Mouse (Mus musculus) kidney, postnatal 0 days (tissue): ENCODE data around the gene Cntn2. TPM values are rescaled to one million over a fixed set of nuclear protein-coding genes. Genes with fewer than 3 reads are reported as not detected.
A peak's percentile ranks its signal among the peaks of the same experiment; 100 is the strongest.

Source experiments
- ATAC-seq: fragments of 200-750 bp; cut with Nextera tagmentation; replicated peaks from 2 replicates; pipeline ENCODE4 v1.8.0; 2017; ENCODE audit warnings: low read depth, moderate number of reproducible peaks, moderate TSS enrichment, moderate library complexity; ENCODE audit not compliant: low FRiP score
- DNase-seq: peaks from one replicate; pipeline ENCODE4 v3.0.0-alpha.2; 2016; ENCODE audit warnings: low spot score
- H3K27ac ChIP-seq: fragments of 300-500 bp; sonication (generic); 2 replicates; pipeline ENCODE4 v1.5.1; 2014; ENCODE audit warnings: mild to moderate bottlenecking
- H3K27me3 ChIP-seq: fragments of 300-500 bp; sonication (generic); 2 replicates; pipeline ENCODE4 v1.6.1; 2014; ENCODE audit warnings: low read length, mixed read lengths; ENCODE audit not compliant: insufficient read depth
- H3K36me3 ChIP-seq: fragments of 300-500 bp; sonication (generic); 2 replicates; pipeline ENCODE4 v1.6.1; 2014; ENCODE audit warnings: low read length, mixed read lengths; ENCODE audit not compliant: insufficient read depth
- H3K4me1 ChIP-seq: fragments of 300-500 bp; sonication (generic); replicated peaks from 2 replicates; pipeline ENCODE4 v1.6.1; 2014; ENCODE audit warnings: antibody characterized with exemption, low read length, mixed read lengths; ENCODE audit not compliant: insufficient read depth
- H3K4me2 ChIP-seq: fragments of 300-500 bp; sonication (generic); 2 replicates; pipeline ENCODE4 v1.6.1; 2014; ENCODE audit warnings: mild to moderate bottlenecking, low read length, moderate library complexity, mixed read lengths
- H3K4me3 ChIP-seq: fragments of 300-500 bp; sonication (generic); replicated peaks from 2 replicates; pipeline ENCODE4 v1.5.1; 2014; ENCODE audit warnings: low read depth, low read length
- H3K9ac ChIP-seq: fragments of 300-500 bp; sonication (generic); 2 replicates; pipeline ENCODE4 v1.6.1; 2014; ENCODE audit warnings: low read depth, low read length
- H3K9me3 ChIP-seq: fragments of 300-500 bp; sonication (generic); replicated peaks from 2 replicates; pipeline ENCODE4 v1.6.1; 2016; ENCODE audit warnings: low read length, inconsistent platforms, mixed read lengths
- CTCF ChIP-seq: IDR thresholded peaks from 2 replicates; pipeline ENCODE4 v1.5.1; 2016; ENCODE audit warnings: antibody characterized with exemption, low read depth, mild to moderate bottlenecking, moderate library complexity
- WGBS: fragments of 180-500 bp; shearing (Covaris S2); extraction: QIAGEN DNeasy Blood & Tissue Kit; methylation state at CpG from one replicate; pipeline ENCODE4 v1.1.7; 2014; 5-methylcytosine and 5-hydroxymethylcytosine counted together
- polyA plus RNA-seq: library from polyadenylated mRNA; unstranded; fragments of >200 nt; fragmentation: Nextera tagmentation; extraction: Ambion mirVana; gene quantifications from 2 replicates; pipeline ENCODE4 v1.2.1, GENCODE M21; 2015

Gene Cntn2
- polyA plus RNA-seq, 1 experiment from 2014 or later = 0.13 TPM

GRCm38 (mm10) chr1:132530631-132531191, 12.3 kb downstream of the Cntn2 start:
- Histone ChIP-seq H3K27me3 (no peaks in the 10 kb centered on the region), H3K4me2 (no peak overlapping the region), H3K9ac (no peak overlapping the region), H3K36me3 (no peaks in the 10 kb centered on the region), H3K4me3 (no peak overlapping the region), H3K9me3 (no peaks in the 10 kb centered on the region), H3K27ac (no peak overlapping the region), H3K4me1 (peaks cover 7% of the 10 kb centered on the region; the same call in 1 of the 2 replicates)
- ATAC-seq (no peak), DNase-seq (no peak)
- TF ChIP-seq CTCF = no peak
- WGBS = 9% methylated on average over 5 of the region's 5 CpGs

- Histone ChIP-seq H3K27me3 (no peaks in the 10 kb centered on the region), H3K36me3 (no peaks in the 10 kb centered on the region), H3K9ac (no peak overlapping the region), H3K4me2 (no peak overlapping the region), H3K4me3 (no peak overlapping the region), H3K27ac (no peak overlapping the region), H3K4me1 (peaks cover 7% of the 10 kb centered on the region; the same call in 1 of the 2 replicates), H3K9me3 (no peaks in the 10 kb centered on the region)
- ATAC-seq = no peak
- no peak for TF ChIP-seq CTCF
- DNase-seq = no peak
- 84% methylated on average over 19 of the region's 19 CpGs for WGBS
Measured at GRCm38 (mm10) chr1:132528647-132529334, 14.3 kb downstream of the Cntn2 start.

GRCm38 (mm10) chr1:132528071-132528470, 15.0 kb downstream of the Cntn2 start:
- 91% methylated on average over 13 of the region's 13 CpGs for WGBS
- no peak for TF ChIP-seq CTCF

GRCm38 (mm10) chr1:132525832-132526231, 17.2 kb downstream of the Cntn2 start:
- Histone ChIP-seq H3K9me3 (no peaks in the 10 kb centered on the region), H3K27ac (no peak overlapping the region), H3K27me3 (no peaks in the 10 kb centered on the region), H3K9ac (no peak overlapping the region), H3K36me3 (no peaks in the 10 kb centered on the region), H3K4me1 (peaks cover 4% of the 10 kb centered on the region; the same call in 1 of the 2 replicates), H3K4me3 (no peak overlapping the region), H3K4me2 (no peak overlapping the region)
- 6% methylated on average over 10 of the region's 10 CpGs for WGBS
- ATAC-seq (no peak), DNase-seq (peak; percentile 84)
- TF ChIP-seq CTCF = peak; percentile 93

More at GRCm38 (mm10) chr1:132528071-132528470, 15.0 kb downstream of the Cntn2 start:
- DNase-seq (no peak), ATAC-seq (no peak)
- Histone ChIP-seq H3K9ac (no peak overlapping the region), H3K27ac (no peak overlapping the region), H3K27me3 (no peaks in the 10 kb centered on the region), H3K4me2 (no peak overlapping the region), H3K9me3 (no peaks in the 10 kb centered on the region), H3K36me3 (no peaks in the 10 kb centered on the region), H3K4me1 (peaks cover 7% of the 10 kb centered on the region; the same call in 1 of the 2 replicates), H3K4me3 (no peak overlapping the region)

GRCm38 (mm10) chr1:132523920-132524319, 19.1 kb downstream of the Cntn2 start:
- DNase-seq (no peak), ATAC-seq (no peak)
- Histone ChIP-seq H3K4me3 (no peak overlapping the region), H3K9me3 (no peaks in the 10 kb centered on the region), H3K4me2 (no peak overlapping the region), H3K4me1 (no peaks in the 10 kb centered on the region), H3K27ac (no peak overlapping the region), H3K36me3 (no peaks in the 10 kb centered on the region), H3K9ac (no peak overlapping the region), H3K27me3 (no peaks in the 10 kb centered on the region)
- peak; percentile 65 for TF ChIP-seq CTCF
- WGBS = 27% methylated on average over 4 of the region's 4 CpGs

- H3K4me1 ChIP-seq = no peaks in the 10 kb centered on the region
- H3K4me2 ChIP-seq = no peak overlapping the region
- H3K9me3 ChIP-seq = no peaks in the 10 kb centered on the region
- no peaks in the 10 kb centered on the region for H3K27me3 ChIP-seq
- no peak overlapping the region for H3K9ac ChIP-seq
- TF ChIP-seq CTCF = no peak
- DNase-seq (no peak), ATAC-seq (no peak)
- 78% methylated on average over 8 of the region's 8 CpGs for WGBS
- no peaks in the 10 kb centered on the region for H3K36me3 ChIP-seq
- H3K4me3 ChIP-seq = no peak overlapping the region
- H3K27ac ChIP-seq = no peak overlapping the region
Measured at GRCm38 (mm10) chr1:132523048-132523447, 20.0 kb downstream of the Cntn2 start.
